Comparison of ENCODE assay signal across 10 mouse cellular contexts in the genomic region with DNA sequence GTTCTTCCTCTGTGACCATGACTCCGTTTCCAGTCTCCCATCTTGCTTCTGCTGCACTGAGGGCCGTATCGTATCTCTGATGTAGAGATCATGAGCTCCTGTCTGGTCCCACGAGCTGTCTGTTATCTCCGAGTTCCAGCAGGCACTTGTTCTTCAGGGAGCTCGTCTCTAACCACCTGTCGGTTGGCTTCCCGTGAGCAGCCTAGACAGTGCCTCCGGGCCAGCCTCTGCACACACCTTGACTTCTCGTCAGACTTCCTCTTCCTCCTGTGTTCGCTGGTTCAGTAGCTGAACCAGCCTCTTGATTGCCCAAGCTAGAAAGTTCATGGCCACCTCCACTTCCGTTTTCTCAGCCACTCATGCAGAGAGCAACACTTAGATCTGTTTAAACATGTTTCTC. TPM values are rescaled to one million over a fixed set of nuclear protein-coding genes. Genes with fewer than 3 reads are reported as not detected.
DNase-seq lines count a peak whose midpoint lies in the region; ATAC-seq and TF ChIP-seq lines count a peak whose summit lies in the region.
"Had no signal": no experiment of that assay in that cellular context is flagged by ENCODE, and none has a peak within 500 bp of the region (broad histone marks: within the 10 kb centered on the region; RNA-seq: fewer than 3 reads in every experiment).

No protein-coding gene starts in this region.

- peak overlapping the region; percentile 56 for H3K4me2 ChIP-seq in liver, embryonic 16.5 days (ENCODE audit: low read depth, low read length)
- H3K4me2 ChIP-seq: embryonic facial prominence, embryonic 15.5 days; neural tube, embryonic 12.5 days had no signal

- peak; percentile 58; the same call in 1 of the 2 replicates for TF ChIP-seq POLR2A in bone marrow, adult 2 months (IDR thresholded peaks at IDR 0.05; ENCODE audit: borderline replicate concordance, control insufficient read depth, low read depth, low read length)

- H3K36me3 ChIP-seq in liver, embryonic 16.5 days (ENCODE audit: control insufficient read depth, insufficient read depth) = peaks cover 76% of the 10 kb centered on the region
- peaks cover 100% of the 10 kb centered on the region for H3K36me3 ChIP-seq in embryonic facial prominence, embryonic 10.5 days (replicated peaks)

- DNase-seq in CD8-positive naive resting alpha-beta T cell, adult 2 months (ENCODE audit: low read depth in 2 of 2, low spot score in 2 of 2) = peak; percentile 34 to 43
- peak; percentile 63 to 71 for DNase-seq in spleen, postnatal 10 days (ENCODE audit: low spot score in 2 of 2)
- no peak for DNase-seq in right cerebral cortex, postnatal 4 days
- no peak for DNase-seq in frontal cortex, postnatal 36 days (ENCODE audit: low spot score in 2 of 2)
- no peak for DNase-seq in embryonic facial prominence, embryonic 10.5 days (ENCODE audit: low spot score)
- DNase-seq: layer of hippocampus, postnatal 36 days had no signal

- 8% methylated on average over 12 of the region's 12 CpGs for WGBS in bone marrow, adult 2 months
- 19% methylated on average over 12 of the region's 12 CpGs for WGBS in liver, embryonic 16.5 days (ENCODE audit: insufficient replicate concordance)
- 86% methylated on average over 12 of the region's 12 CpGs for WGBS in embryonic facial prominence, embryonic 10.5 days

- H3K4me3 ChIP-seq in bone marrow, adult 2 months (replicated peaks; ENCODE audit: control insufficient read depth, low read depth, low read length) = peak overlapping the region; percentile 64
- H3K4me3 ChIP-seq in liver, embryonic 16.5 days (ENCODE audit: low read depth, low read length) = peak overlapping the region; percentile 45
- no peak overlapping the region for H3K4me3 ChIP-seq in embryonic facial prominence, embryonic 10.5 days
- H3K4me3 ChIP-seq: embryonic facial prominence, embryonic 15.5 days; neural tube, embryonic 12.5 days had no signal

- TF ChIP-seq CTCF in bone marrow, adult 2 months (IDR thresholded peaks at IDR 0.05; ENCODE audit: control insufficient read depth, insufficient read depth, low read length) = peak; percentile 25; the same call in 1 of the 2 replicates

- H3K4me1 ChIP-seq in bone marrow, adult 2 months (ENCODE audit: control insufficient read depth, insufficient read depth, low read length) = peaks cover 8% of the 10 kb centered on the region; the same call in 1 of the 2 replicates
- H3K4me1 ChIP-seq in liver, embryonic 16.5 days (ENCODE audit: control insufficient read depth, low read depth, low read length) = peaks cover 44% of the 10 kb centered on the region
- H3K4me1 ChIP-seq in embryonic facial prominence, embryonic 10.5 days = no peaks in the 10 kb centered on the region

- peak; percentile 97 for ATAC-seq in liver, embryonic 16.5 days (ENCODE audit: low read depth)

- no peaks in the 10 kb centered on the region for H3K27me3 ChIP-seq in liver, embryonic 16.5 days (ENCODE audit: control insufficient read depth, insufficient read depth, low read depth, low read length)
- no peaks in the 10 kb centered on the region for H3K27me3 ChIP-seq in embryonic facial prominence, embryonic 10.5 days (replicated peaks; ENCODE audit: low read depth, poor library complexity, severe bottlenecking)
- H3K27me3 ChIP-seq: embryonic facial prominence, embryonic 15.5 days; neural tube, embryonic 12.5 days had no signal

- no peaks in the 10 kb centered on the region for H3K9me3 ChIP-seq in liver, embryonic 16.5 days (replicated peaks; ENCODE audit: control insufficient read depth, low read length)
- no peaks in the 10 kb centered on the region for H3K9me3 ChIP-seq in embryonic facial prominence, embryonic 10.5 days
- H3K9me3 ChIP-seq: embryonic facial prominence, embryonic 15.5 days; neural tube, embryonic 12.5 days had no signal

- peak overlapping the region; percentile 39 for H3K9ac ChIP-seq in liver, embryonic 16.5 days (ENCODE audit: low read depth, low read length)
- H3K9ac ChIP-seq: embryonic facial prominence, embryonic 15.5 days; neural tube, embryonic 12.5 days had no signal

- H3K27ac ChIP-seq in bone marrow, adult 2 months (ENCODE audit: control insufficient read depth, insufficient read depth, low read depth, low read length, poor library complexity) = peak overlapping the region; percentile 91
- H3K27ac ChIP-seq in liver, embryonic 16.5 days (ENCODE audit: low read length) = peak overlapping the region; percentile 95
- H3K27ac ChIP-seq in embryonic facial prominence, embryonic 10.5 days (replicated peaks) = no peak overlapping the region
- H3K27ac ChIP-seq: embryonic facial prominence, embryonic 15.5 days; neural tube, embryonic 12.5 days had no signal

RNA-seq across cellular contexts. Expression of gene Rnf145, which starts 10.4 kb away (rescaled TPM):
- polyA plus RNA-seq in bone marrow, adult 2 months (2011; ENCODE audit: insufficient read depth, insufficient read length, low replicate concordance, missing spikeins) = 35.4 and 48.7 TPM in 2 replicates
- 46.0 and 49.5 TPM in 2 replicates for polyA plus RNA-seq in liver, embryonic 16.5 days (2015; fragmentation: Nextera tagmentation; extraction: Ambion mirVana)
- 87.3 and 90.3 TPM in 2 replicates for polyA plus RNA-seq in embryonic facial prominence, embryonic 10.5 days (2016; fragmentation: Nextera tagmentation; extraction: Ambion mirVana)

RNA-seq across cellular contexts. Expression of gene Ublcp1, which starts 58.9 kb away (rescaled TPM):
- polyA plus RNA-seq in bone marrow, adult 2 months (2011; ENCODE audit: insufficient read depth, insufficient read length, low replicate concordance, missing spikeins) = 42.2 and 52.5 TPM in 2 replicates
- 41.6 and 44.0 TPM in 2 replicates for polyA plus RNA-seq in liver, embryonic 16.5 days (2015; fragmentation: Nextera tagmentation; extraction: Ambion mirVana)
- 71.1 and 71.6 TPM in 2 replicates for polyA plus RNA-seq in embryonic facial prominence, embryonic 10.5 days (2016; fragmentation: Nextera tagmentation; extraction: Ambion mirVana)

Comparison
In these comparisons a context has a peak if more than half of its experiments do, and no peak if none do; other contexts are left out.
1. DNase-seq: peak in CD8-positive naive resting alpha-beta T cell, adult 2 months (2 of 2) and spleen, postnatal 10 days (2 of 2); none in right cerebral cortex, postnatal 4 days (single experiment), frontal cortex, postnatal 36 days (0 of 2) and embryonic facial prominence, embryonic 10.5 days (single experiment).